Mouse (Mus musculus) cerebellum, adult 8-10 months (tissue): ENCODE measurements around the gene Rnf180.

ENCODE experiments used
- DNase-seq: peaks from one replicate; pipeline ENCODE4 v3.0.0; 2022

Rnf180 gene

GRCm38 (mm10) chr13:105249599-105249998 lies 45.0 kb downstream of the Rnf180 start:
- DNase-seq = no peak

GRCm38 (mm10) chr13:105247691-105248090 lies 46.9 kb downstream of the Rnf180 start:
- no peak for DNase-seq

- DNase-seq = no peak
These were observed 53.8 kb downstream of the Rnf180 start for GRCm38 (mm10) chr13:105240810-105241209.

GRCm38 (mm10) chr13:105227126-105227525 lies 67.5 kb downstream of the Rnf180 start:
- DNase-seq = no peak

- no peak for DNase-seq
These were observed 70.6 kb downstream of the Rnf180 start for GRCm38 (mm10) chr13:105224048-105224447.

GRCm38 (mm10) chr13:105223147-105223546 lies 71.5 kb downstream of the Rnf180 start:
- no peak for DNase-seq

GRCm38 (mm10) chr13:105222016-105222725 lies 72.4 kb downstream of the Rnf180 start:
- no peak for DNase-seq

GRCm38 (mm10) chr13:105210746-105211145 lies 83.9 kb downstream of the Rnf180 start:
- DNase-seq = no peak

- DNase-seq = no peak
These were observed 90.8 kb downstream of the Rnf180 start for GRCm38 (mm10) chr13:105203851-105204250.

- no peak for DNase-seq
These were observed 96.0 kb downstream of the Rnf180 start for GRCm38 (mm10) chr13:105198658-105199057.

- no peak for DNase-seq
These were observed 96.6 kb downstream of the Rnf180 start for GRCm38 (mm10) chr13:105198028-105198427.

- DNase-seq = no peak
These were observed 101.0 kb downstream of the Rnf180 start for GRCm38 (mm10) chr13:105193583-105193982.

- no peak for DNase-seq
These were observed 105.9 kb downstream of the Rnf180 start for GRCm38 (mm10) chr13:105188730-105189129.

- DNase-seq = no peak
These were observed 113.8 kb downstream of the Rnf180 start for GRCm38 (mm10) chr13:105180781-105181180.

GRCm38 (mm10) chr13:105165441-105165840 lies 129.2 kb downstream of the Rnf180 start:
- DNase-seq = no peak

GRCm38 (mm10) chr13:105153955-105154354 lies 140.7 kb downstream of the Rnf180 start:
- peak; percentile 38 for DNase-seq

GRCm38 (mm10) chr13:105150006-105150405 lies 144.6 kb downstream of the Rnf180 start:
- no peak for DNase-seq

- DNase-seq = no peak
These were observed 146.7 kb downstream of the Rnf180 start for GRCm38 (mm10) chr13:105147795-105148418.

GRCm38 (mm10) chr13:105146827-105147226 lies 147.8 kb downstream of the Rnf180 start:
- DNase-seq = no peak

GRCm38 (mm10) chr13:105139881-105140280 lies 154.7 kb downstream of the Rnf180 start:
- DNase-seq = no peak

GRCm38 (mm10) chr13:105134397-105134796 lies 160.2 kb downstream of the Rnf180 start:
- no peak for DNase-seq

GRCm38 (mm10) chr13:105132776-105133175 lies 161.8 kb downstream of the Rnf180 start:
- DNase-seq = no peak

GRCm38 (mm10) chr13:105132370-105132769 lies 162.2 kb downstream of the Rnf180 start:
- no peak for DNase-seq

GRCm38 (mm10) chr13:105130080-105130479 lies 164.5 kb downstream of the Rnf180 start:
- DNase-seq = no peak

GRCm38 (mm10) chr13:105122092-105122491 lies 172.5 kb downstream of the Rnf180 start:
- no peak for DNase-seq
